Mouse (Mus musculus): ENCODE measurements around the gene Ccr9.

Ccr9 gene

DNA sequence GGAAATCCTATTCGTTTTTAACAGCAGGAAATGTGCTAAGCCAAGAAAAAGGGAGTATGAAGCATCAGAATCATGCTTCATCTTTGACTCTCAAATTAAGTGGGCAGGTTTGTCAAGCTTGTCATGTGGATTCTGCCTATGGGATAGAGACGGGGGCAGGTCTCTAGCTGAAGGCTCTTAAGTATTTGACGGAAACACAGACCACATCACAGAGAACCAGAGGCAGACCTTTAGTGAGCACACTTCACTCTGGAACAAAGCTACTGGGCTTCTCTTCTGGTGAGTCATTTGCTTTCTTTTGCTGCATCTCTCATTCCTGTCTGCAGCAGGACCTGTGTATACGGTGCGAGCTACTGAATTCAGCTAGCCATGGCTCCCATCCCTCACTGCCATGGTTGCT, 128.0 kb downstream of the Ccr9 start, which contains the start of gene Cxcr6:
Gene Cxcr6, plus strand, starts transcription at position 209 of the 400 bp plus-strand sequence.
- DNase-seq, result no peak

DNA sequence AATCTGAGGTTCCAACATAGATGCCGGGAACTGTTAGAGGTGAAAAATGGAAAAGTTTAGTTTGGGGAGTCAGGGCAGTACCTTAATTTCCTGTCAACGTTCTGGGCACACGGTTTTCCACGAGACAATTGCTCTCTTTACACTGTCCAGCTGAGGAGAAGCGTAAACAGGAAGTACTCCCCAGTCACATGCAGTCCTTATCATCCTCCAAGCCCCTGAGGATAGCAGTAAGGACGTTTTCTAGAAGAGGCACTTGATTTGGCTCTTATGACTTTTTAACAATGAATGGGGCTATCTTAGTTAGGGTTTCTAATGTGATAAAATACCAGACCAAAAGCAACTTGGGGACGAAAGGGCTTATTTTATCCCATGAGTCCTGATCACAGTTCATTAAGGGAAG, 130.3 kb downstream of the Ccr9 start:
- DNase-seq, result no peak

DNA sequence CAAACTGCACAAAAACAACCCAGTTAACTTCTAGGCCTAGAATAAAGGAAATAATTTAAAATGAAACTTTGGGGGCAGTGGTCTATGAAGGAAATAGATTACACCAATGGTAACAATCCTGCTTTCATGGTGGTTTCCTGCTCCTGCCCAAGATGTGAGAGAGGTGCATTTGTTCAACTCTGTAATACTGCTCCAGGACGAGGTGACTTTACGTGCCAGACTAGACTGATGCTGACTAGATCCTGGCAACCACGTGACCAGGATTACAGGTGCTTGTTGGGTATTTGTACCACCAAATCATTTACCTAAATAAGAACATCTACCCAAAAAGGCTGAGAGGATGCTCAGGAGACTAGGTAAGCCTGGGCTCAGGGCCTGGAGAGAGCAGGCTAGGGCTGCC, 133.6 kb downstream of the Ccr9 start:
- no peak for DNase-seq

DNA sequence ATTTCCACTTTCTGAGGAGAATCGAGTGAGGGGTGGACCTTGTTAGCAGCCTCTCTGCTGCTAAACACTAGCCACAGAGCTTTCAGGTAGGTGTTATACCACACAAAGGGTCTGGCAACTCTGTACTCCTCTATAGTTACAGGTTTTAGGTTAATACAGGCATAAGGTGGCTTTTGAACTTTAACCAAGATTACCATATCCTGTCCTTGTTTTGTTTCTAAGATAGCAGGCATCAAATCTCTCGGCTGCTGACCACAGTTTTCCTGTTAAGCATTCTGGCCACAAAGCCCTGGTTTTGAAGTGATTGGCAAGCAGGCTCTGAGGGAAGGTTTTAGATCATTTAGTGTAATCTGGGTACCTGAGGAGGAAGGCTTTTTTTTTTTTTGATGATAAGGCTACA, 136.1 kb downstream of the Ccr9 start:
- no peak for DNase-seq

DNA sequence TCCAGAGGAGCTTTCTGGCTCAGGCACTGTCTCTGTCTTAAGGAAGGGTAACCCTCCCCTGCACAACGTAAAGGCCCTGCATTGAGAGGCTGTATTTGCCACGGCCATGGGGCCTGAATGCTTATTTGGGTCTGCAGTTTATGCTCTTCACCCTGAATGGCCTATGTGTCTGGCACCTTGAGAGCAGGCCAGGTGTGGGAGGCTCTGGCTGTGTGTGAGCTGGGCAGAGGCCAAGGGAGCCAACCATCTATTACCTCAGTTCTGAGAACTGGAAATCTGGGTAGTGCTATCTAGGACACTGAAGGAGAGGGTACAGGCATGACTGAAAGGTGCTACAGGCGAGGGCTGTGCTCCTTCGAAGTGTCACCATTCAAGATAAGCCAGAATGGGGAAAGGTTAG, 136.6 kb downstream of the Ccr9 start:
- peak; percentile 68 for DNase-seq

DNA sequence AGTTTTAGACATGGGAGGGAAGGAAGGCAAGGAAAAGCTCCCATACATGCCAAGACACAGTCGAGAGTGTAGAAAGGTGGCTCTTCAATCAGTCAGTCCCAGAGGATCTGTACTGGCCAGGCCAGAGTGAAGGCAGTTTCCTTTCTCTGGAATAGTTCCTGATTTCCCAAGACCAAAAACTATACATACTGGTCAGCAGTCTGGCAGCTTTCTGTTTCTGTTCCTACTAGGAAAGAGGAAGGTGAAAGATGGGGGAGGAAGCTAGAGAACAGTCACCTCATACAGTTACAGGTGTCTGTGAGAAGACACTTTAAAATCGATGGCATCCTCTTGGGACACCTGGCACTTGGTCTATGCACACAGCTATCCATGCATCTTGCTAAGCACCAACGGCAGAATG, 137.2 kb downstream of the Ccr9 start:
- peak; percentile 20 for DNase-seq

DNA sequence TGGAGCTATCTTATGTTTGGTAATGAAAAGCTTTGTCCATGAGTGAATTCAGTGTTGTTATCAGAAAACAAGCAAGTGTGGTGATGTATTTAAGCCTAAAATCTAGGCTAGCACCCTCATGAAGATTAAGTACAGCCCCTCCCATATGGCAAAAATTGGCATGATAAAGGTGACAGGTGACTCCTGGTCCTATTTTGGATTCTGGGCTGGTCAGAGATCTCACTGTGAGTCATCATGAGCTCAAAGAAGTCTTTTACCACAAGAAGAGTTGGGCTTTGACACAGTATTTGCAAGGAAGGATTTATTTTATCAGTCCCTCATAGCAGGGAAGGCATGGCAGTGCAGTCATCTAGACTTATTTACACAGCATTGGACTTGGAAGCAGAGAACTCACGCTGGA, 137.8 kb downstream of the Ccr9 start:
- peak; percentile 69 for DNase-seq

DNA sequence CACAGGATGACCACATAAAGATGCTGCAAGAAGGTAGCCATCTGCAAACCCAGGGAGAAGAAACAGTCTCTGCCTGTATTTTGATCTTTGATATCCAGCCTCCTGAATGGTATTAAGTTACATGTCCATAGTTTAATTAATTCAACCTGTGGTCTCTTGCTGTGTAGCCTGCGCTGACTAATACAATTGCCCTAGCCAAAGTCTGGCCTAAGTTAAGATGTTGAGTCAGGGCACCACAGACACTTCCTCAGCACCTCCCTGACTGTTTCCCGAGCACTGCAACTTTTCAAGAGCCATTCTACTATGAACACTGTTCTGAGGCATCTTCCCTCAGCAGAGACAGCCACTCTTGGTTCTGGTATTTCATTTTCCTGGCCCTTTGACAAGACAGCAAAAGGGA, 140.4 kb downstream of the Ccr9 start:
- no peak for DNase-seq

DNA sequence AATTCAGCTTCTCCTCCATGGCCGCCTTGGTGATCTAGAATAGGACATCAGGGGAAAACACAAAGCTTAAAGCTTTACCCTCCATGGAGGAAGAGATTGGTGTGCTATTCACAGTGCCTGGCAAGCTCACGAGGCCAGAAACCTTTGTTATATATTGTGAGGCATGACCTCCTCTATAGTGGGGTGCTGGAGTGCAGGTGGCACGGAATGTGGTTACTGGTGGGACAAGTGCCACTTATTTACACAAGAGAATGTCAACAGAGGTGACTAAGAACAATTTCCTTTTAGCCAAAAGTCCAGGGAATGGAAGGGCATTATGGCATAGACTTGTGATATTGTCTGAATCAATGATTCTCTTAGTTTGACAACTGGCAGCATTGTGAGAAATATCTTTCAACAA, 148.4 kb downstream of the Ccr9 start:
- no peak for DNase-seq

DNA sequence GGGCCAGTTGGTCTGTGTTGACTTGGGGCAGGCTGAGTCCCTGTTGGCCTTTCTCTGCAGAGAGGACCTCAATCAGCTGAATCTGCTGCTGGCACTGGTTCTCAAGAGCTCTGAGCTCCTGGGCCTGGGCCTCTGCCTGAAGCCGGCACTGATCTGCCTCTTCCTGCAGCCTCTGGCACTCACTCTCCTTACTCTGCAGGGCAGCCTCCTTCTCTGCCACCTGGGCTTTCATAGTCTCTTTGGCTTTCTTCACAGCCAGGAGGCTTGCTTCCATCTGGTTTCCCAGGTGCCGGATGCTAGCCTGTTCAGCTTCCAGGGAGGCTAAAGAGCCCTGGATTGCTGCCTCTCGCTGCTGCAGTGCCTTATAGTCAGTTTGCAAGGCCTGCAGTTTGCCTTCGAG, 150.7 kb downstream of the Ccr9 start:
- peak; percentile 90 for DNase-seq

All from cerebellum, adult 9-10 months (tissue).